Mouse (Mus musculus): ENCODE measurements at regions not wholly inside any gene's neighbourhood (a gene's known extent, or its start where the extent isn't known, plus 50 kb on each side); places are given as distances from the start of the nearest gene placed in this dataset.

DNA sequence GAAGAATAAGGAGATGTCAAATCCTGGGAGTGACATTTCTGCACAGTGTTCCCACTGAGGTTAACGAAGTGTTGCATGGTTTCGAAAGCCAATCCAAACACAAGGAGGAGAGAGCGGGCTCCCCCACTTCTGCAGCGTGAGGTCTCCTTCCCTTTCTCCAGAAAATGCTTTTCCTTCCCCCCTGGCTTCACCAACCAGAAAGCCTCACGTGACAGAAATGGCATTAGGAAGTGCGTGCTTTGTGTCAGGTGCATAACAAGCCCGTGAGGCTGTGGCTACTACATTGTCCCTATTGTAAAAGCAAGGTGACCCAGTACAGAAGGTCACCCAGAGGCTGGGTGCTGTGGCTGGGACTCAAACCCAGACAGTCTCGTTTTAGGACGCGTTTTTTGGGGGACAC lies 260.2 kb upstream of the Sall1 start:
- Histone ChIP-seq H3K36me3 (replicated peaks in 1 of 2; ENCODE audit: control insufficient read depth in 1 of 2, insufficient read depth in 1 of 2, low read length in 1 of 2) (peaks cover 0 to 3% of the 10 kb centered on the region in 2 experiments), H3K9ac (ENCODE audit: insufficient read depth, low read depth) (no peak overlapping the region), H3K9me3 (replicated peaks; ENCODE audit: low read length) (peaks cover 32% of the 10 kb centered on the region), H3K4me2 (ENCODE audit: insufficient read depth, low read depth, poor library complexity, severe bottlenecking) (no peak overlapping the region), H3K27me3 (replicated peaks) (no peaks in the 10 kb centered on the region), H3K79me2 (replicated peaks; ENCODE audit: control insufficient read depth, extremely low read depth, insufficient read depth, poor library complexity, severe bottlenecking) (no peaks in the 10 kb centered on the region), H3K4me3 (replicated peaks in 1 of 3; ENCODE audit: low read depth in 2 of 3, low read length in 2 of 3, poor library complexity in 1 of 3) (no peak overlapping the region), H3K4me1 (ENCODE audit: control insufficient read depth in 1 of 2, insufficient read depth in 2 of 2) (peaks cover 0 to 19% of the 10 kb centered on the region in 2 experiments; a peak in 1 of 4 replicates), H3K27ac (ENCODE audit: insufficient read depth, low read depth) (no peak overlapping the region)
- dilution Hi-C loops (cut with MboI; ENCODE audit: extremely low pct_ligation_motif_present, extremely low pct_unique_long_range_greater_than_20kb, low sequenced_read_pairs) (no loop called here), in situ Hi-C loops (cut with MboI; ENCODE audit: low pct_ligation_motif_present, low pct_unique_long_range_greater_than_20kb, low sequenced_read_pairs) (no loop called here)
- DNase-seq (ENCODE audit: extremely low read depth): no peak
- no peak for TF ChIP-seq E2F4 (IDR thresholded peaks at IDR 0.05; ENCODE audit: insufficient replicate concordance, low read depth, low read length)
- no peak for TF ChIP-seq ZNF384 (IDR thresholded peaks at IDR 0.05; ENCODE audit: low read depth, low read length)
- TF ChIP-seq RAD21 (IDR thresholded peaks at IDR 0.05; ENCODE audit: low read depth, low read length): no peak
- TF ChIP-seq CHD1 (IDR thresholded peaks at IDR 0.05; ENCODE audit: low read depth, low read length): no peak
- no peak for TF ChIP-seq POLR2A (IDR thresholded peaks at IDR 0.05; ENCODE audit: low read depth, low read length)

DNA sequence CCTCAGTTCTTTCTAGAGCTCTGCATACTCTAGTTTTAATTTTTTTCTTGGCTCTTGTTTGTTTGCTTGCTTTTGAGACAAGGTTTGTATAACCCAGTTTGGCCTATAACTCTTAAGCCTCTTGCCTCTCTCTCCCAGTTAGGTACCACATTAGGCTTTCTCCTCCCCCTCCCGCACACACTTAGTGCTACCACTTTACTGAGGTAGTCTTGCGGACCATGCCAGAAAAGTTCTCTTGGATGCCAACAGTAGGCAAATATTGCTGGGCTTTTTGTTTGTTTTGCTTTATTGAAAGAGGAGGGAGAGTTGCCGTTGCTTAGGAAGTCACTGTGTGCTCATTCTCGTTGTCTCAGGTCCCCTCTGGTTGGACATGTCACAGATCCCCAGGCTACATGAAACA lies 259.4 kb upstream of the Sall1 start:
- no peaks in the 10 kb centered on the region for H3K27me3 ChIP-seq (replicated peaks)
- peaks cover 0 to 3% of the 10 kb centered on the region in 2 experiments for H3K36me3 ChIP-seq (replicated peaks in 1 of 2; ENCODE audit: control insufficient read depth in 1 of 2, insufficient read depth in 1 of 2, low read length in 1 of 2)
- H3K4me3 ChIP-seq (replicated peaks in 1 of 3; ENCODE audit: low read depth in 2 of 3, low read length in 2 of 3, poor library complexity in 1 of 3): no peak overlapping the region
- peaks cover 36% of the 10 kb centered on the region for H3K9me3 ChIP-seq (replicated peaks; ENCODE audit: low read length)
- H3K79me2 ChIP-seq (replicated peaks; ENCODE audit: control insufficient read depth, extremely low read depth, insufficient read depth, poor library complexity, severe bottlenecking): no peaks in the 10 kb centered on the region
- no peak for TF ChIP-seq ZC3H11A (IDR thresholded peaks at IDR 0.05; ENCODE audit: low read depth, low read length)
- no peak for TF ChIP-seq POLR2AphosphoS2 (IDR thresholded peaks at IDR 0.05; ENCODE audit: low read depth, low read length)
- no peak for TF ChIP-seq ZMIZ1 (IDR thresholded peaks at IDR 0.05; ENCODE audit: low read depth, low read length)
- TF ChIP-seq RCOR1 (conservative IDR thresholded peaks at IDR 0.05; ENCODE audit: low read depth, low read length): no peak
- TF ChIP-seq SMC3 (IDR thresholded peaks at IDR 0.05; ENCODE audit: low read depth, low read length): no peak
- no peak for TF ChIP-seq UBTF (IDR thresholded peaks at IDR 0.05; ENCODE audit: low read depth, low read length)
- TF ChIP-seq JUN (IDR thresholded peaks at IDR 0.05; ENCODE audit: insufficient read depth, low read depth, low read length): no peak
- TF ChIP-seq MAFK (IDR thresholded peaks at IDR 0.05; ENCODE audit: insufficient replicate concordance, low read length): no peak
- no peak for TF ChIP-seq KAT2A (IDR thresholded peaks at IDR 0.05; ENCODE audit: insufficient replicate concordance, low read length)
- no peak for TF ChIP-seq TBP (conservative IDR thresholded peaks at IDR 0.05; ENCODE audit: low read depth, low read length)
- no peak for TF ChIP-seq MXI1 (IDR thresholded peaks at IDR 0.05; ENCODE audit: low read depth, low read length)
- no peak for TF ChIP-seq EP300 (IDR thresholded peaks at IDR 0.05; ENCODE audit: low read length)
- TF ChIP-seq ELF1 (IDR thresholded peaks at IDR 0.05; ENCODE audit: low read depth, low read length): no peak
- TF ChIP-seq TCF12 (IDR thresholded peaks at IDR 0.05; ENCODE audit: low read depth, low read length): no peak
- TF ChIP-seq E2F4 (IDR thresholded peaks at IDR 0.05; ENCODE audit: insufficient replicate concordance, low read depth, low read length): no peak
- TF ChIP-seq NRF1 (IDR thresholded peaks at IDR 0.05; ENCODE audit: low read depth, low read length): no peak
- no peak for TF ChIP-seq RAD21 (IDR thresholded peaks at IDR 0.05; ENCODE audit: low read depth, low read length)
- dilution Hi-C loops (cut with MboI; ENCODE audit: extremely low pct_ligation_motif_present, extremely low pct_unique_long_range_greater_than_20kb, low sequenced_read_pairs) (no loop called here), in situ Hi-C loops (cut with MboI; ENCODE audit: low pct_ligation_motif_present, low pct_unique_long_range_greater_than_20kb, low sequenced_read_pairs) (no loop called here)
- DNase-seq (ENCODE audit: extremely low read depth): no peak
- H3K4me1 ChIP-seq (ENCODE audit: control insufficient read depth in 1 of 2, insufficient read depth in 2 of 2): peaks cover 0 to 21% of the 10 kb centered on the region in 2 experiments; a peak in 1 of 4 replicates
- no peak overlapping the region for H3K9ac ChIP-seq (ENCODE audit: insufficient read depth, low read depth)
- H3K4me2 ChIP-seq (ENCODE audit: insufficient read depth, low read depth, poor library complexity, severe bottlenecking): no peak overlapping the region
- no peak overlapping the region for H3K27ac ChIP-seq (ENCODE audit: insufficient read depth, low read depth)
